Mouse (Mus musculus): ENCODE measurements at regions not wholly inside any gene's neighbourhood (a gene's known extent, or its start where the extent isn't known, plus 50 kb on each side); places are given as distances from the start of the nearest gene placed in this dataset.
"Not testable (repeated sequence)": the region's sequence is repeated elsewhere in the genome, so short reads cannot be mapped to it uniquely, and the experiment has no call there.

- DNase-seq (ENCODE audit: extremely low spot score, low spot score), result no peak
Observed at GRCm38 (mm10) chr16:12800181-12800580, 309.3 kb upstream of the Ercc4 start.

GRCm38 (mm10) chr16:12802651-12803050, 306.8 kb upstream of the Ercc4 start:
- DNase-seq (ENCODE audit: extremely low spot score, low spot score), result no peak

- DNase-seq (ENCODE audit: extremely low spot score, low spot score), result no peak
Observed at GRCm38 (mm10) chr16:12807351-12807871, 302.1 kb upstream of the Ercc4 start.

GRCm38 (mm10) chr16:12811088-12811487, 298.4 kb upstream of the Ercc4 start:
- no peak for DNase-seq (ENCODE audit: extremely low spot score, low spot score)

GRCm38 (mm10) chr16:12824646-12825045, 284.8 kb upstream of the Ercc4 start:
- no peak for DNase-seq (ENCODE audit: extremely low spot score, low spot score)

- DNase-seq (ENCODE audit: extremely low spot score, low spot score), result no peak
Observed at GRCm38 (mm10) chr16:12826222-12826621, 283.3 kb upstream of the Ercc4 start.

- not testable (repeated sequence) for DNase-seq (ENCODE audit: extremely low spot score, low spot score)
Observed at GRCm38 (mm10) chr16:12831308-12831707, 278.2 kb upstream of the Ercc4 start.

- DNase-seq (ENCODE audit: extremely low spot score, low spot score), result no peak
Observed at GRCm38 (mm10) chr16:12856356-12856755, 253.1 kb upstream of the Ercc4 start.

GRCm38 (mm10) chr16:12859714-12860355, 249.6 kb upstream of the Ercc4 start:
- no peak for DNase-seq (ENCODE audit: extremely low spot score, low spot score)

- no peak for DNase-seq (ENCODE audit: extremely low spot score, low spot score)
Observed at GRCm38 (mm10) chr16:12862561-12862960, 246.9 kb upstream of the Ercc4 start.

- DNase-seq (ENCODE audit: extremely low spot score, low spot score), result not testable (repeated sequence)
Observed at GRCm38 (mm10) chr16:12878326-12878725, 231.2 kb upstream of the Ercc4 start.

GRCm38 (mm10) chr16:12880011-12880410, 229.5 kb upstream of the Ercc4 start:
- DNase-seq (ENCODE audit: extremely low spot score, low spot score), result no peak

- DNase-seq (ENCODE audit: extremely low spot score, low spot score), result no peak
Observed at GRCm38 (mm10) chr16:12880481-12880880, 229.0 kb upstream of the Ercc4 start.

- DNase-seq (ENCODE audit: extremely low spot score, low spot score), result no peak
Observed at GRCm38 (mm10) chr16:12882690-12883089, 226.8 kb upstream of the Ercc4 start.

- no peak for DNase-seq (ENCODE audit: extremely low spot score, low spot score)
Observed at GRCm38 (mm10) chr16:12884556-12884955, 224.9 kb upstream of the Ercc4 start.

GRCm38 (mm10) chr16:12886127-12886526, 223.4 kb upstream of the Ercc4 start:
- no peak for DNase-seq (ENCODE audit: extremely low spot score, low spot score)

GRCm38 (mm10) chr16:12887381-12887780, 222.1 kb upstream of the Ercc4 start:
- no peak for DNase-seq (ENCODE audit: extremely low spot score, low spot score)

GRCm38 (mm10) chr16:12890094-12890493, 219.4 kb upstream of the Ercc4 start:
- DNase-seq (ENCODE audit: extremely low spot score, low spot score), result no peak

- no peak for DNase-seq (ENCODE audit: extremely low spot score, low spot score)
Observed at GRCm38 (mm10) chr16:12890545-12890944, 218.9 kb upstream of the Ercc4 start.

- no peak for DNase-seq (ENCODE audit: extremely low spot score, low spot score)
Observed at GRCm38 (mm10) chr16:12892658-12893305, 216.7 kb upstream of the Ercc4 start.

GRCm38 (mm10) chr16:12897267-12897666, 212.2 kb upstream of the Ercc4 start:
- no peak for DNase-seq (ENCODE audit: extremely low spot score, low spot score)

- DNase-seq (ENCODE audit: extremely low spot score, low spot score), result no peak
Observed at GRCm38 (mm10) chr16:12900670-12901069, 208.8 kb upstream of the Ercc4 start.
